Mouse (Mus musculus) MEL (cell line): ENCODE data around the gene Orai1. TPM values are rescaled to one million over a fixed set of nuclear protein-coding genes. Genes with fewer than 3 reads are reported as not detected.

Experiments used
- DNase-seq: peaks from one replicate; pipeline ENCODE4 v3.0.0; 2011; ENCODE audit warnings: low read depth, low spot score
- H3K27ac ChIP-seq: 2 replicates; pipeline ENCODE4 v1.5.1; 2012; ENCODE audit warnings: low read depth, mild to moderate bottlenecking, control low read depth, low read length, moderate library complexity; ENCODE audit not compliant: control insufficient read depth
- H3K27me3 ChIP-seq, 2 experiments: fragments of 150-350 bp in 1 of 2; sonication (generic) in 1 of 2; 2 replicates each; pipeline ENCODE4 v1.6.1; 2012; ENCODE audit warnings: low read length in 2 of 2, mild to moderate bottlenecking in 2 of 2, improper control_type of control experiment in 1 of 2, moderate library complexity in 1 of 2; ENCODE audit not compliant: insufficient read depth in 2 of 2, control insufficient read depth in 1 of 2
- H3K36me3 ChIP-seq, 2 experiments: 2 replicates each; pipeline ENCODE4 v1.6.1; 2012 to 2014; ENCODE audit warnings: low read length in 2 of 2, improper control_type of control experiment in 1 of 2, inconsistent platforms in 1 of 2, mild to moderate bottlenecking in 1 of 2; ENCODE audit not compliant: insufficient read depth in 2 of 2, control insufficient read depth in 1 of 2
- H3K4me1 ChIP-seq, 2 experiments: fragments of 150-350 bp in 1 of 2; sonication (generic) in 1 of 2; 2 replicates each; pipeline ENCODE4 v1.6.1; 2012; ENCODE audit warnings: low read length in 2 of 2, improper control_type of control experiment in 1 of 2, mild to moderate bottlenecking in 1 of 2; ENCODE audit not compliant: insufficient read depth in 2 of 2, control insufficient read depth in 1 of 2
- H3K4me3 ChIP-seq, 2 experiments: fragments of 150-350 bp in 1 of 2; sonication (generic) in 1 of 2; 2 replicates each; pipeline ENCODE4 v1.5.1; 2012; ENCODE audit warnings: low read depth in 2 of 2, low read length in 2 of 2, mild to moderate bottlenecking in 2 of 2, moderate library complexity in 2 of 2, control low read depth in 1 of 2, improper control_type of control experiment in 1 of 2; ENCODE audit not compliant: control insufficient read depth in 1 of 2, insufficient read depth in 1 of 2
- H3K79me2 ChIP-seq: 2 replicates; pipeline ENCODE4 v1.6.1; 2012; ENCODE audit warnings: mild to moderate bottlenecking, low read length, moderate library complexity; ENCODE audit not compliant: control insufficient read depth, poor library complexity, insufficient read depth
- H3K9ac ChIP-seq: 2 replicates; pipeline ENCODE4 v1.6.1; 2012; ENCODE audit warnings: low read depth, mild to moderate bottlenecking, control low read depth, low read length, moderate library complexity; ENCODE audit not compliant: control insufficient read depth, poor library complexity, severe bottlenecking
- H3K9me3 ChIP-seq: fragments of 150-350 bp; sonication (generic); replicated peaks from 2 replicates; pipeline ENCODE4 v1.6.1; 2012; ENCODE audit warnings: mild to moderate bottlenecking, low read length, improper control_type of control experiment, moderate library complexity; ENCODE audit not compliant: insufficient read depth
- BHLHE40 ChIP-seq: IDR thresholded peaks from 2 replicates; pipeline ENCODE4 v1.6.1; 2012; ENCODE audit warnings: low read depth, mild to moderate bottlenecking, inconsistent platforms, low read length, improper control_type of control experiment, borderline replicate concordance
- CHD1 ChIP-seq: IDR thresholded peaks from 2 replicates; pipeline ENCODE4 v1.6.1; 2012; ENCODE audit warnings: low read depth, mild to moderate bottlenecking, inconsistent platforms, low read length, improper control_type of control experiment
- CTCF ChIP-seq, 3 experiments: IDR thresholded peaks in 2 of 3; conservative IDR thresholded peaks in 1 of 3; 2 replicates each; pipeline ENCODE4 v1.5.1; 2011 to 2012; ENCODE audit warnings: low read length in 3 of 3, low read depth in 2 of 3, mild to moderate bottlenecking in 2 of 3, improper control_type of control experiment in 1 of 3, inconsistent platforms in 1 of 3, mixed read lengths in 1 of 3, moderate library complexity in 1 of 3; ENCODE audit not compliant: control insufficient read depth in 1 of 3, insufficient read depth in 1 of 3, poor library complexity in 1 of 3, severe bottlenecking in 1 of 3
- GATA1 ChIP-seq: IDR thresholded peaks from 2 replicates; pipeline ENCODE4 v1.6.1; 2011; ENCODE audit warnings: low read depth, low read length, improper control_type of control experiment
- KAT2A ChIP-seq: conservative IDR thresholded peaks from 2 replicates; pipeline ENCODE4 v1.6.1; 2012; ENCODE audit warnings: low read depth, low read length, improper control_type of control experiment, inconsistent platforms
- MAX ChIP-seq: IDR thresholded peaks from 2 replicates; pipeline ENCODE4 v1.6.1; 2011; ENCODE audit warnings: low read length, improper control_type of control experiment
- NRF1 ChIP-seq: IDR thresholded peaks from 2 replicates; pipeline ENCODE4 v1.6.1; 2014; ENCODE audit warnings: low read depth, mild to moderate bottlenecking, inconsistent platforms, low read length, improper control_type of control experiment, moderate library complexity; ENCODE audit not compliant: poor library complexity, insufficient read depth, severe bottlenecking
- SIN3A ChIP-seq: IDR thresholded peaks from 2 replicates; pipeline ENCODE4 v1.6.1; 2012; ENCODE audit warnings: low read length, improper control_type of control experiment, inconsistent platforms
- SMC3 ChIP-seq: IDR thresholded peaks from 2 replicates; pipeline ENCODE4 v1.6.1; 2011; ENCODE audit warnings: low read depth, low read length, improper control_type of control experiment
- TCF12 ChIP-seq: IDR thresholded peaks from 2 replicates; pipeline ENCODE4 v1.6.1; 2014; ENCODE audit warnings: low read depth, mild to moderate bottlenecking, inconsistent platforms, low read length, improper control_type of control experiment, moderate library complexity
- UBTF ChIP-seq: IDR thresholded peaks from 2 replicates; pipeline ENCODE4 v1.6.1; 2012; ENCODE audit warnings: low read depth, mild to moderate bottlenecking, inconsistent platforms, low read length, improper control_type of control experiment, moderate library complexity, borderline replicate concordance; ENCODE audit not compliant: insufficient read depth
- ZNF384 ChIP-seq: IDR thresholded peaks from 2 replicates; pipeline ENCODE4 v1.6.1; 2012; ENCODE audit warnings: low read depth, mild to moderate bottlenecking, inconsistent platforms, low read length, improper control_type of control experiment
- polyA plus RNA-seq, 2 experiments: library from polyadenylated mRNA; stranded (reverse) in 1 of 2; unstranded in 1 of 2; fragments of >175 nt in 1 of 2; fragments of >200 nt in 1 of 2; gene quantifications; 2 replicates each; pipeline versions ENCODE4 v1.2.1 to v1.2.4; 2012; ENCODE audit warnings: low replicate concordance in 2 of 2, low read depth in 1 of 2; ENCODE audit not compliant: insufficient read length in 2 of 2, insufficient read depth in 1 of 2, missing spikeins in 1 of 2
- total RNA-seq: library from RNA; depleted of rRNA; stranded (reverse); fragments of 300-350 nt; gene quantifications from 2 replicates; pipeline ENCODE4 v1.2.3, GENCODE M21; 2012; rRNA removed

The Orai1 gene
- total and polyA plus RNA-seq, 3 experiments = 4.7 to 13.3 TPM; not detected in 1

- TF ChIP-seq GATA1 = no peak
- TF ChIP-seq ZNF384 = peak; percentile 83
- no peak for TF ChIP-seq KAT2A
- TF ChIP-seq, all 39 proteins: peak for 1
- Histone ChIP-seq H3K4me3 (no peak overlapping the region), H3K9ac (no peak overlapping the region), H3K79me2 (no peaks in the 10 kb centered on the region; the same call in 1 of the 2 replicates), H3K4me1 (peaks cover 8 to 21% of the 10 kb centered on the region in 2 experiments; a peak in 3 of 4 replicates), H3K36me3 (peaks cover 0 to 7% of the 10 kb centered on the region in 2 experiments; a peak in 1 of 4 replicates), H3K27me3 (no peaks in the 10 kb centered on the region), H3K9me3 (no peaks in the 10 kb centered on the region), H3K27ac (no peak overlapping the region)
- no peak for DNase-seq
These were observed 64.7 kb downstream of the Orai1 start for GRCm38 (mm10) chr5:123079568-123079967.

DNA sequence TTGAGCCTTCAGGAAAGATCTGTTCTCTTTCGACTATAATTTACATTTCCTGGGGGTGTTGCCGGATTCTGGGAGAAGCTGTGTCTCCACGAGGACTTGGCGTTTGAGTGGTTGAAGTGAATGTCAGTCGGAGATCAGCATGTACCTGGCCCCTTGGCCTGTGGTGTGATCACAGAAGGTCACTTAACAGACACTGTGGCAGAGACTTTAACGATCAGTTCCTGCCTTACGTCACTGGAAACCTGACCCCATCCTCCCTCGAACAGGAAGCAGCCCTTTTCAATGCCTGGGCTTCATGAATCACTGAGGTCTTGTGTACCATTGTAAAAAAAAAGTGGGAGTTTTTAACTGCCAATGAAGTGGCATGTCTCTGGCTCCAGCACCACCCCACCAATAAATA lies 65.2 kb downstream of the Orai1 start:
- Histone ChIP-seq H3K4me3 (no peak overlapping the region), H3K27ac (no peak overlapping the region)

More for the DNA sequence above, 65.2 kb downstream of the Orai1 start:
- H3K9me3 ChIP-seq = no peaks in the 10 kb centered on the region
- DNase-seq = no peak
- peaks cover 7 to 17% of the 10 kb centered on the region in 2 experiments; a peak in 3 of 4 replicates for H3K4me1 ChIP-seq
- TF ChIP-seq SIN3A = no peak
- TF ChIP-seq TCF12 = no peak
- TF ChIP-seq SMC3 = no peak
- no peak for TF ChIP-seq CTCF (IDR thresholded peaks at IDR 0.05 in 2 of 3, conservative IDR thresholded peaks at IDR 0.05 in 1 of 3; ENCODE audit: control insufficient read depth in 1 of 3, insufficient read depth in 1 of 3, low read depth in 2 of 3, low read length in 3 of 3, poor library complexity in 1 of 3, severe bottlenecking in 1 of 3)
- TF ChIP-seq GATA1 = no peak
- TF ChIP-seq UBTF = no peak
- no peak for TF ChIP-seq NRF1
- TF ChIP-seq MAX = no peak
- TF ChIP-seq BHLHE40 = no peak
- no peak for TF ChIP-seq CHD1
- peaks cover 0 to 5% of the 10 kb centered on the region in 2 experiments; a peak in 1 of 4 replicates for H3K36me3 ChIP-seq
- H3K27me3 ChIP-seq = no peaks in the 10 kb centered on the region
- no peaks in the 10 kb centered on the region; the same call in 1 of the 2 replicates for H3K79me2 ChIP-seq
- no peak overlapping the region for H3K9ac ChIP-seq

Other genes with a start within 250 kb of the Orai1 start
- 16.3 and 23.7 TPM in 2 replicates for gene Camkk2, start 235.7 kb upstream of the Orai1 start, total RNA-seq
- gene Camkk2, start 235.7 kb upstream of the Orai1 start, polyA plus RNA-seq = 10 to 100 TPM in 1 of 2 experiments, not detected in 1; 24.8 TPM
- 244 and 262 TPM in 2 replicates for gene Anapc5, start 193.7 kb upstream of the Orai1 start, total RNA-seq
- 100 to 1,000 TPM in 1 of 2 experiments, not detected in 1; 390 TPM for gene Anapc5, start 193.7 kb upstream of the Orai1 start, polyA plus RNA-seq
- gene Rnf34, start 165.0 kb upstream of the Orai1 start, total RNA-seq = 13.9 and 14.8 TPM in 2 replicates
- 10 to 100 TPM in 1 of 2 experiments, not detected in 1; 27.4 TPM for gene Rnf34, start 165.0 kb upstream of the Orai1 start, polyA plus RNA-seq
- 24.8 and 29.2 TPM in 2 replicates for gene Kdm2b, start 25.3 kb upstream of the Orai1 start, total RNA-seq
- 10 to 100 TPM in 1 of 2 experiments, not detected in 1; 48.9 TPM for gene Kdm2b, start 25.3 kb upstream of the Orai1 start, polyA plus RNA-seq
- not detected in 2 replicates for gene Morn3, start 31.9 kb downstream of the Orai1 start, total RNA-seq
- gene Morn3, start 31.9 kb downstream of the Orai1 start, polyA plus RNA-seq = not detected
- gene Tmem120b, start 53.3 kb downstream of the Orai1 start, total RNA-seq = 4.3 and 6.8 TPM in 2 replicates
- gene Tmem120b, start 53.3 kb downstream of the Orai1 start, polyA plus RNA-seq = 1 to 10 TPM in 1 of 2 experiments, not detected in 1; 5.6 TPM
- 2.5 and 4.1 TPM in 2 replicates for gene Rhof, start 117.6 kb downstream of the Orai1 start, total RNA-seq
- gene Rhof, start 117.6 kb downstream of the Orai1 start, polyA plus RNA-seq = 10 to 100 TPM in 1 of 2 experiments, not detected in 1; 10.4 TPM
- gene Setd1b, start 127.1 kb downstream of the Orai1 start, total RNA-seq = 3.0 and 4.1 TPM in 2 replicates
- 10 to 100 TPM in 1 of 2 experiments, not detected in 1; 23.5 TPM for gene Setd1b, start 127.1 kb downstream of the Orai1 start, polyA plus RNA-seq
- 28.4 and 32.0 TPM in 2 replicates for gene Psmd9, start 154.3 kb downstream of the Orai1 start, total RNA-seq
- gene Psmd9, start 154.3 kb downstream of the Orai1 start, polyA plus RNA-seq = 10 to 100 TPM in 1 of 2 experiments, not detected in 1; 54.6 TPM
- gene Hpd, start 167.7 kb downstream of the Orai1 start, total RNA-seq = not detected in 2 replicates
- gene Hpd, start 167.7 kb downstream of the Orai1 start, polyA plus RNA-seq = not detected
- gene Wdr66, start 237.0 kb downstream of the Orai1 start, total RNA-seq = 0.82 and 1.4 TPM in 2 replicates
- 1 to 10 TPM in 1 of 2 experiments, not detected in 1; 3.6 TPM for gene Wdr66, start 237.0 kb downstream of the Orai1 start, polyA plus RNA-seq